Mouse (Mus musculus): ENCODE data around the gene Hsd17b2.

GRCm38 (mm10) chr8:117678650-117679049 is 23.1 kb upstream of the Hsd17b2 start:
- TF ChIP-seq CTCF (IDR thresholded peaks at IDR 0.05; ENCODE audit: insufficient read depth, low read length) (no peak), POLR2A (IDR thresholded peaks at IDR 0.05; ENCODE audit: borderline replicate concordance, extremely low read depth, low read depth, low read length) (no peak)
